Mouse (Mus musculus) T-cell, adult 2 months (primary cell): Measurements from ENCODE around the gene Eci3.
"Not testable (repeated sequence)": the region's sequence is repeated elsewhere in the genome, so short reads cannot be mapped to it uniquely, and the experiment has no call there.

Experiments
- DNase-seq: peaks from one replicate; pipeline ENCODE4 v3.0.0; 2022; ENCODE audit warnings: low spot score

Gene Eci3

GRCm38 (mm10) chr13:34963511-34964397 lies at the start of gene Eci3:
Gene Eci3, minus strand, starts transcription at chr13:34963810.
- no peak for DNase-seq

GRCm38 (mm10) chr13:34995925-34996324 lies 32.3 kb upstream of the Eci3 start:
- no peak for DNase-seq

GRCm38 (mm10) chr13:34993983-34994811 lies 30.6 kb upstream of the Eci3 start:
- peak; percentile 83 for DNase-seq

GRCm38 (mm10) chr13:34993595-34993982 lies 30.0 kb upstream of the Eci3 start:
- peak; percentile 17 for DNase-seq

GRCm38 (mm10) chr13:34993085-34993484 lies 29.5 kb upstream of the Eci3 start:
- no peak for DNase-seq

GRCm38 (mm10) chr13:34991581-34992273 lies 28.1 kb upstream of the Eci3 start:
- DNase-seq: no peak

- not testable (repeated sequence) for DNase-seq
Measured at GRCm38 (mm10) chr13:34983479-34983878, 19.9 kb upstream of the Eci3 start.

GRCm38 (mm10) chr13:34978635-34979034 lies 15.0 kb upstream of the Eci3 start:
- DNase-seq: not testable (repeated sequence)

- DNase-seq: no peak
Measured at GRCm38 (mm10) chr13:34977410-34977809, 13.8 kb upstream of the Eci3 start.

- DNase-seq: no peak
Measured at GRCm38 (mm10) chr13:34976116-34976515, 12.5 kb upstream of the Eci3 start.

- DNase-seq: no peak
Measured at GRCm38 (mm10) chr13:34973770-34974169, 10.2 kb upstream of the Eci3 start.

GRCm38 (mm10) chr13:34973149-34973548 lies 9.5 kb upstream of the Eci3 start:
- DNase-seq: no peak

- DNase-seq: not testable (repeated sequence)
Measured at GRCm38 (mm10) chr13:34972456-34972855, 8.8 kb upstream of the Eci3 start.

GRCm38 (mm10) chr13:34965647-34966046 lies 2.0 kb upstream of the Eci3 start:
- DNase-seq: not testable (repeated sequence)

- no peak for DNase-seq
Measured at GRCm38 (mm10) chr13:34964866-34965265, 1.3 kb upstream of the Eci3 start.

- no peak for DNase-seq
Measured at GRCm38 (mm10) chr13:34964419-34964818, 809 bp upstream of the Eci3 start.

- DNase-seq: no peak
Measured at GRCm38 (mm10) chr13:34960996-34961770, 2.4 kb downstream of the Eci3 start.

- not testable (repeated sequence) for DNase-seq
Measured at GRCm38 (mm10) chr13:34958158-34958557, 5.5 kb downstream of the Eci3 start.

- DNase-seq: peak; percentile 55
Measured at GRCm38 (mm10) chr13:34956901-34957300, 6.7 kb downstream of the Eci3 start.

GRCm38 (mm10) chr13:34951437-34951836 lies 12.2 kb downstream of the Eci3 start:
- not testable (repeated sequence) for DNase-seq

- no peak for DNase-seq
Measured at GRCm38 (mm10) chr13:34942370-34942769, 21.2 kb downstream of the Eci3 start.
